Comparison of ENCODE assay signal across 1 mouse cellular context in the genomic region with DNA sequence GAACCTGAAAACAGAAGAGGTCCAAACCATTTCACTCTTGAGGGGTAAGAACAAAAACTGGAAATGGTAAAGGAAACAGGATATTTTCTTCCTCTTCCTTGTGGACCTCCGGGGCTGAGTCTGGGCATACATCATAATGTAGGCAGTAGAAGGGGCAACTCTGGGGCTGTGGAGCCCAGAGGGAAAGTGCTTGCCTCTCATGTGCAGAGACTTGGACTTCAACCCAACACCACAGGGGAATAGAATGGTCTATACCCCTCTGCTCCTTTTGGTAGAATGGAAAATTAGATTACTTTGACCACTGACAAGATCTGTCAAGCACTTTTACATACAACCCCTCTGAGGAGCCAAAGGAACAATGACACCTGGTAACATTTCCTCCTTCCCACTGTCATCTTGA.
TF ChIP-seq lines count a peak whose summit lies in the region.

No protein-coding gene starts in this region.

TF ChIP-seq in CH12.LX, 34 proteins besides CTCF, POLR2A, EP300 and RAD21 (continued from another document):
- TF ChIP-seq MEF2A (IDR thresholded peaks at IDR 0.05; ENCODE audit: borderline replicate concordance, low read depth, low read length) (no peak), POLR2AphosphoS2 (IDR thresholded peaks at IDR 0.05; ENCODE audit: low read depth, low read length) (no peak), MXI1 (IDR thresholded peaks at IDR 0.05; ENCODE audit: low read depth, low read length) (peak; percentile 24; the same call in 1 of the 2 replicates), ZNF384 (IDR thresholded peaks at IDR 0.05; ENCODE audit: low read depth, low read length) (no peak), MAX (IDR thresholded peaks at IDR 0.05; ENCODE audit: low read length) (peak; percentile 0; the same call in 1 of the 2 replicates), ETS1 (conservative IDR thresholded peaks at IDR 0.05; ENCODE audit: low read depth, low read length) (peak; percentile 37; the same call in 1 of the 2 replicates), USF1 (IDR thresholded peaks at IDR 0.05; ENCODE audit: low read depth, low read length) (no peak), ELF1 (IDR thresholded peaks at IDR 0.05; ENCODE audit: low read depth, low read length) (no peak), GABPA (IDR thresholded peaks at IDR 0.05; ENCODE audit: insufficient replicate concordance, low read depth, low read length) (no peak), KAT2A (IDR thresholded peaks at IDR 0.05; ENCODE audit: insufficient replicate concordance, low read length) (no peak), NRF1 (IDR thresholded peaks at IDR 0.05; ENCODE audit: low read depth, low read length) (no peak), BHLHE40 (IDR thresholded peaks at IDR 0.05; ENCODE audit: low read depth, low read length) (no peak; the same call in none of the 2 replicates), ZC3H11A (IDR thresholded peaks at IDR 0.05; ENCODE audit: low read depth, low read length) (no peak), UBTF (IDR thresholded peaks at IDR 0.05; ENCODE audit: low read depth, low read length) (no peak), SMC3 (IDR thresholded peaks at IDR 0.05; ENCODE audit: low read depth, low read length) (no peak), IRF4 (IDR thresholded peaks at IDR 0.05; ENCODE audit: low read depth, low read length) (0 out of 2 replicates have a peak, but pooled peaks have one; percentile 25), JUND (conservative IDR thresholded peaks at IDR 0.05; ENCODE audit: low read depth, low read length) (no peak)
